Mouse (Mus musculus): ENCODE measurements at regions not wholly inside any gene's neighbourhood (a gene's known extent, or its start where the extent isn't known, plus 50 kb on each side); places are given as distances from the start of the nearest gene placed in this dataset.

GRCm38 (mm10) chr11:24535462-24535861, 457.6 kb downstream of the Bcl11a start:
- DNase-seq (ENCODE audit: low read depth, low spot score): no peak

- no peak for DNase-seq (ENCODE audit: low read depth, low spot score)
These were observed 459.9 kb downstream of the Bcl11a start for GRCm38 (mm10) chr11:24537721-24538120.

GRCm38 (mm10) chr11:24569655-24570054, 491.8 kb downstream of the Bcl11a start:
- DNase-seq (ENCODE audit: low read depth, low spot score): no peak

- no peak for DNase-seq (ENCODE audit: low read depth, low spot score)
These were observed 535.7 kb downstream of the Bcl11a start for GRCm38 (mm10) chr11:24613529-24613928.

- no peak for DNase-seq (ENCODE audit: low read depth, low spot score)
These were observed 537.6 kb downstream of the Bcl11a start for GRCm38 (mm10) chr11:24615436-24615835.

GRCm38 (mm10) chr11:24618586-24618985, 540.7 kb downstream of the Bcl11a start:
- DNase-seq (ENCODE audit: low read depth, low spot score): no peak

GRCm38 (mm10) chr11:24619021-24619420, 541.2 kb downstream of the Bcl11a start:
- DNase-seq (ENCODE audit: low read depth, low spot score): no peak

GRCm38 (mm10) chr11:24628619-24629018, 550.8 kb downstream of the Bcl11a start:
- DNase-seq (ENCODE audit: low read depth, low spot score): no peak

GRCm38 (mm10) chr11:24629431-24629830, 551.6 kb downstream of the Bcl11a start:
- DNase-seq (ENCODE audit: low read depth, low spot score): no peak

- DNase-seq (ENCODE audit: low read depth, low spot score): no peak
These were observed 552.6 kb downstream of the Bcl11a start for GRCm38 (mm10) chr11:24630403-24630900.

- DNase-seq (ENCODE audit: low read depth, low spot score): no peak
These were observed 553.8 kb downstream of the Bcl11a start for GRCm38 (mm10) chr11:24631651-24632050.

- DNase-seq (ENCODE audit: low read depth, low spot score): no peak
These were observed 558.9 kb downstream of the Bcl11a start for GRCm38 (mm10) chr11:24636716-24637115.

GRCm38 (mm10) chr11:24643439-24644109, 565.7 kb downstream of the Bcl11a start:
- no peak for DNase-seq (ENCODE audit: low read depth, low spot score)

GRCm38 (mm10) chr11:24652852-24653251, 575.0 kb downstream of the Bcl11a start:
- no peak for DNase-seq (ENCODE audit: low read depth, low spot score)

- no peak for DNase-seq (ENCODE audit: low read depth, low spot score)
These were observed 586.2 kb downstream of the Bcl11a start for GRCm38 (mm10) chr11:24664082-24664481.

- DNase-seq (ENCODE audit: low read depth, low spot score): no peak
These were observed 587.5 kb downstream of the Bcl11a start for GRCm38 (mm10) chr11:24665310-24665709.

- DNase-seq (ENCODE audit: low read depth, low spot score): no peak
These were observed 593.8 kb downstream of the Bcl11a start for GRCm38 (mm10) chr11:24671662-24672061.

GRCm38 (mm10) chr11:24673248-24674207, 595.7 kb downstream of the Bcl11a start:
- DNase-seq (ENCODE audit: low read depth, low spot score): no peak

- no peak for DNase-seq (ENCODE audit: low read depth, low spot score)
These were observed 596.3 kb downstream of the Bcl11a start for GRCm38 (mm10) chr11:24674208-24674571.

GRCm38 (mm10) chr11:24677016-24677415, 599.2 kb downstream of the Bcl11a start:
- no peak for DNase-seq (ENCODE audit: low read depth, low spot score)

GRCm38 (mm10) chr11:24679581-24679980, 601.7 kb downstream of the Bcl11a start:
- DNase-seq (ENCODE audit: low read depth, low spot score): no peak

GRCm38 (mm10) chr11:24682423-24682822, 604.6 kb downstream of the Bcl11a start:
- no peak for DNase-seq (ENCODE audit: low read depth, low spot score)

All from embryo, embryonic 11.5 days (tissue).